ENCODE assay signal across 34 mouse cellular contexts in the genomic region with DNA sequence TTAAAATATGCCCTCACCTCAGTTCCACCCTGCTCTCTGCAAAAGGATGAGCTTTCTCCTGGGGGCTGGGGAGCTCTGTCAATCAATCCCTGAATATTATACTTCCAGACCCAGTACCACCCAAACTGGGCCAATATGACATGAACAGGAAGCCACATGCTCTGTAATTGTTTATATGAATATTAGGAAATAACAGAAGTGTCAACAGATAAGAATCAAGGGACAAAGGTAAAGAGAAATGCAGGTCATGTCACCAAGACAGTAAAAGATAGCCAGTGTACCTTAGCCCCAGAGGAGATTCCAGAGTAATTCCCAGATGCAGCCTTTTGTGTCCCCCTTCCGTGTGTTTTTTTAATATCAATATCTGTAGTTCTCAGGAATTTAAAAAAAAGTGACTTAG.
"Had no signal": no experiment of that assay in that cellular context is flagged by ENCODE, and none has a peak within 500 bp of the region (broad histone marks: within the 10 kb centered on the region; RNA-seq: fewer than 3 reads in every experiment).

No protein-coding gene starts in this region.

- H3K4me3 ChIP-seq: heart, embryonic 10.5 days; heart, embryonic 12.5 days; heart, embryonic 13.5 days; heart, embryonic 15.5 days; hindbrain, embryonic 10.5 days; hindbrain, embryonic 12.5 days; hindbrain, embryonic 13.5 days; hindbrain, embryonic 15.5 days; intestine, embryonic 15.5 days; kidney, embryonic 15.5 days; layer of hippocampus, adult 2 months had no signal

- H3K27ac ChIP-seq: heart, embryonic 10.5 days; heart, embryonic 13.5 days; heart, embryonic 15.5 days; hindbrain, embryonic 10.5 days; hindbrain, embryonic 12.5 days; hindbrain, embryonic 13.5 days; hindbrain, embryonic 14.5 days; hindbrain, embryonic 15.5 days; hindbrain, postnatal 0 days; intestine, embryonic 15.5 days; kidney, embryonic 15.5 days; kidney, postnatal 0 days; layer of hippocampus, adult 2 months had no signal

- H3K4me1 ChIP-seq: heart, embryonic 10.5 days; heart, embryonic 12.5 days; heart, embryonic 13.5 days; heart, embryonic 15.5 days; hindbrain, embryonic 10.5 days; hindbrain, embryonic 12.5 days; hindbrain, embryonic 13.5 days; hindbrain, embryonic 15.5 days; intestine, embryonic 15.5 days; kidney, embryonic 15.5 days had no signal

- H3K9me3 ChIP-seq: heart, embryonic 10.5 days; heart, embryonic 12.5 days; heart, embryonic 13.5 days; heart, embryonic 15.5 days; hindbrain, embryonic 10.5 days; hindbrain, embryonic 12.5 days; hindbrain, embryonic 13.5 days; hindbrain, embryonic 15.5 days; intestine, embryonic 15.5 days; kidney, embryonic 15.5 days had no signal

- H3K4me2 ChIP-seq: heart, embryonic 12.5 days; heart, embryonic 13.5 days; heart, embryonic 15.5 days; hindbrain, embryonic 12.5 days; hindbrain, embryonic 13.5 days; hindbrain, embryonic 14.5 days; hindbrain, embryonic 15.5 days; intestine, embryonic 15.5 days; kidney, embryonic 15.5 days had no signal

- ATAC-seq: hindbrain, embryonic 16.5 days; hindbrain, postnatal 0 days; inflammation-experienced regulatory T-cells, adult 6 months; intestine, embryonic 15.5 days; intestine, embryonic 16.5 days; intestine, postnatal 0 days had no signal

- DNase-seq: heart, postnatal 10 days; heart, postnatal 14 days; heart, postnatal 36 days; heart, postnatal 4 days; kidney, adult 11 months; kidney, adult 18-20 months; kidney, adult 2 months; kidney, adult 8-10 months; kidney, adult 9 months; kidney, postnatal 10 days; kidney, postnatal 14 days; kidney, postnatal 25 days; kidney, postnatal 36 days; kidney, postnatal 4 days; layer of hippocampus, adult 9-11 months; layer of hippocampus, postnatal 36 days had no signal

- H3K9ac ChIP-seq: heart, embryonic 12.5 days; heart, embryonic 13.5 days; heart, embryonic 15.5 days; hindbrain, embryonic 12.5 days; hindbrain, embryonic 13.5 days; hindbrain, embryonic 14.5 days; hindbrain, embryonic 15.5 days; intestine, embryonic 15.5 days; kidney, embryonic 15.5 days had no signal

- H3K27me3 ChIP-seq: heart, embryonic 12.5 days; heart, embryonic 13.5 days; heart, embryonic 15.5 days; hindbrain, embryonic 12.5 days; hindbrain, embryonic 13.5 days; hindbrain, embryonic 15.5 days; intestine, embryonic 15.5 days; kidney, embryonic 15.5 days had no signal

- H3K36me3 ChIP-seq: heart, embryonic 10.5 days; heart, embryonic 12.5 days; heart, embryonic 13.5 days; heart, embryonic 15.5 days; hindbrain, embryonic 10.5 days; hindbrain, embryonic 12.5 days; hindbrain, embryonic 13.5 days; hindbrain, embryonic 15.5 days; intestine, embryonic 15.5 days; kidney, embryonic 15.5 days had no signal
